Mouse (Mus musculus) brain, embryonic 14.5 days (tissue): Measurements from ENCODE around the gene Stk31. TPM values are rescaled to one million over a fixed set of nuclear protein-coding genes. Genes with fewer than 3 reads are reported as not detected.
"Not testable (repeated sequence)": the region's sequence is repeated elsewhere in the genome, so short reads cannot be mapped to it uniquely, and the experiment has no call there.

Source experiments
- DNase-seq: peaks from one replicate; pipeline ENCODE4 v3.0.0-alpha.2; 2011; ENCODE audit warnings: low read depth
- CTCF ChIP-seq: fragments of 200-500 bp; IDR thresholded peaks from 2 replicates; pipeline ENCODE4 v1.5.1; 2012; ENCODE audit warnings: inconsistent platforms, mild to moderate bottlenecking, moderate library complexity, borderline replicate concordance; ENCODE audit not compliant: insufficient read depth, insufficient read length; ENCODE audit errors: extremely low read depth
- POLR2A ChIP-seq: fragments of 200-500 bp; IDR thresholded peaks from 2 replicates; pipeline ENCODE4 v1.6.1; 2012; ENCODE audit warnings: mild to moderate bottlenecking, inconsistent platforms, borderline replicate concordance; ENCODE audit not compliant: poor library complexity, insufficient read depth, insufficient read length, severe bottlenecking; ENCODE audit errors: extremely low read depth
- polyA plus RNA-seq: library from polyadenylated mRNA; depleted of rRNA; stranded (reverse); fragments of >200 nt; gene quantifications from 2 replicates; pipeline ENCODE4 v1.2.3, GENCODE M21; 2012; rRNA removed

Stk31 gene
- polyA plus RNA-seq, 1 experiment = 0.11 TPM

DNA sequence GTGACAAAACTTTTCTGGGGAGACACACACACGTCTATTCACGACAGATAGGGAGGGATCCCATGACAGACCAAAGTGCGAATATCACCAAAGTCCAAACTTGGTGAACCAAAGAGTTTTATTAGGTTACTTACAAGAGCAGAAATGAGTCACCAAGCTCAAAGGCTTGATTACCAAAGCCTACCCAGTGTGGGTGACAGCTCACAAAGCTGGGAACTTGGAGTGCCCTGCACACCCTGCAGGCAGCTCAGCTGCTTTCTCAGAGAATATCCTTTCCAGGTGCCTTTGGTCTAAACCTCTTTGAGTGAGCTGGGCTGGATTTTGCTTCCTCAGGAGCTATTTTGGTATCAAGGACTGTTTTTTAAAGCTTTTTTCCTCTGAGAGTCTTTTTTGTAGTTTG lies 15.4 kb downstream of the Stk31 start:
- DNase-seq = no peak
- TF ChIP-seq CTCF (no peak), POLR2A (no peak)

DNA sequence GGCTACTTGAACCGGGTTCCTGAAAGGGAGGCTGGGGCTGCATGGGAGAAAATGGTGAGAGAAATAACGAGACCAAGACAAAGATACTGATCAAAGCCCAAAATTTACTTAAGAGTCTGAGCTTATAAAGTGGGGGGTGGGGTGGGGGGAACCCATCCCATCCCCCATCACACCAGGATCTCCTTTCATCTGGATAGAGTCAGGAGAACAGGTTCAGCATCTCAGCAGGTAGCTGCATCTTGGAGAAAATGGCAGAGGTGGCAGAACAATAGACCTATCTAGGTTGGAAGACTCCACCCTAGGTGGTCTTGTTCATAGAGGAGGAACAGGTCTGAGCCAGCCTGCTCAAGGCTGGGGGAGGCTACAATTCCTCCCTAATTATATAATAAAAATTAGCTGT lies 17.6 kb downstream of the Stk31 start:
- not testable (repeated sequence) for DNase-seq

DNA sequence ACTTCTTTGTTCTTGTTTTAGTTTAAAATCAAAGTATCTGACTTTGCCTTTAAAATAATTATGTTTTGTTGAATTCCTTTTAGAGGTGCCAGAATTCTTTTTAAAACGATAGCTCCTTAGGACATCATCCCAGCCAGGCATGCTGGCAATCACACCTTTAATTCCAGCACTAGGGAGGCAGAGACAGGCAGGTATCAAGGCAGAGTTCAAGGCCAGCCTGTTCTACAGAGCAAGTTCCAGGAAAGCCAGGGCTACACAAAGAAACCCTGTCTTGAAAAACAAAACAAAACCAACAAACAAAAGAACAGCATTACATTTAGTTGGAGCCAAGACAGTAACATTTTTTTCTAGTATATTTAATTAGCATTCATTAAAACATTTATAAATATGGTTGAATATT lies 20.6 kb downstream of the Stk31 start:
- TF ChIP-seq POLR2A (no peak), CTCF (no peak)
- DNase-seq = no peak

DNA sequence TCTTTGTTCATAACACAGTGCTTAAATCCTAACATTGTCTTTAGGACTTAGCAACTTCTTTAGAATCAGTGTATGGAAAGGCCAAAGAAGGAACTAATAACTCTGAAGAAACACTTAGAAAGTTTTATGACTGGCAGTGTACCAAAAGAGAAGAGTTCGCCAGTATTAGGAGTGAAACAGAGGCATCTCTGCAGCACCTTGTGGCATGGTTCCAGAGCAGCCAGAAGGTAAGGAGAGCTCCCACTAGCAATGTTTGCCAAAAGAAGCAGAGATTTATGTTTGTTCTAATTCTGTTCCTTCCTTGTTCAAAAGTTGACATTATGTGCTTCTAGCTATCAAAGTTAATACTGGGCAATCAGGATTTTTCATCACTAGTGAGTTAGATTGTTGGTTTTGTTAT lies 41.9 kb downstream of the Stk31 start:
- DNase-seq = no peak
- no peak for TF ChIP-seq CTCF
- no peak for TF ChIP-seq POLR2A

DNA sequence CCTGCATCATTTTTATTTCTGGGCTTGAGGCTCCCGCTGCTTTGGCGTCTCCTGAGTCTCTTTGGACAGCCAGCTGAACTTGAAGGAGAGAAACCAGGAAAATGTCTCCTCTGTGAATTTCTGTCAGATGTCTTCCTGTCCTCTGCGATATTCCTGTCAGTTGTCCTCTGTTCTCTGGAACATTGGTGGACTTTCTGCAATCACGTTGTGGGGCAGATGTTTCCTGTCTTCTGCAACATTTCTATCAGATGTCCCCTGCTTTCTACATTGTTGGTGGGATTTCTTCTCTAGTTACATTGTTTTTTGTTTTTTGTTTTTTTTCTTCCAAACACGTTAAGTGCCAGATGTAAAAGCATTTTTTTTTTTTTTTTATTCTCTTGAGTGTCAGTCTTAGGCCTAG lies 62.7 kb downstream of the Stk31 start:
- TF ChIP-seq POLR2A (no peak), CTCF (no peak)
- no peak for DNase-seq

DNA sequence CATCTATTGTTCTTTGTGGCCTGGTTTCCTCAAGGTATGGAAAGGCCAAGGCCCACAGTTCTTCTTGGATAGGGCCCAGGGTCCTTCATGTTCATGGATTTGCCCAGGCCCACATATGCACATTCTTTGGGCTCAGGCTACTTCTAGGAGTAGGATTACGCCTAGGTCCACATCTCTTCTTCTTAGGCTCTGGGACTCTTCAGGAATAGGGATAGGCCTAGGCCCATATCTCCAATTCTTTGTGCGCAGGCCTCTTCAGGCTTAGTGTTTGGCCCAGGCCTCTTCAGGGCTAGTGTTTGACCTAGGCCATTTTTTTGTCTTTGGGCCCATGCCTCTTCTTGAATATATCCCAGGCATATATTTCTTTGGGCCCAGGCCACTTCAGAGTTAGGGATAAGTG lies 87.8 kb downstream of the Stk31 start:
- DNase-seq = no peak
- no peak for TF ChIP-seq CTCF
- TF ChIP-seq POLR2A = no peak

DNA sequence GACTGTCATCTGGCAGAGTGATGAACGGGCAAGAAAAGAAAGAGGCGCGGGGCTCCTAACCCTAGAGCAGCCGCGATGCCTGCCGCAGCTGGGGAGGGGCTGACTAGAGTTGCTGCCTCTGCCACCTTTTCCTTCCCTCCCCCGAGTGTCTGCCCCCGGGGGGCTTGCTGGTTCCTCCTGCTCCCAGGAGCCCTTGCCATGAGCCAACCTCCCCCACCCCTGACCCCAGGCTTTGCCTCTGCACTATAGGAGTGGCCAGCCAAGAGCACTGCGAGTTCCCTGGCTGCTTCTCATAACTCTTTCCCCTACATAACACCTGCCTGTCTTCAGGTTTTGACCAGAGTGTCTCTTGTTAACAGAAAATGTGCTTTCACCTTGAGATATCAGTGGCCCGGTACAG lies 96.1 kb downstream of the Stk31 start:
- DNase-seq = no peak
- no peak for TF ChIP-seq CTCF
- TF ChIP-seq POLR2A = no peak

DNA sequence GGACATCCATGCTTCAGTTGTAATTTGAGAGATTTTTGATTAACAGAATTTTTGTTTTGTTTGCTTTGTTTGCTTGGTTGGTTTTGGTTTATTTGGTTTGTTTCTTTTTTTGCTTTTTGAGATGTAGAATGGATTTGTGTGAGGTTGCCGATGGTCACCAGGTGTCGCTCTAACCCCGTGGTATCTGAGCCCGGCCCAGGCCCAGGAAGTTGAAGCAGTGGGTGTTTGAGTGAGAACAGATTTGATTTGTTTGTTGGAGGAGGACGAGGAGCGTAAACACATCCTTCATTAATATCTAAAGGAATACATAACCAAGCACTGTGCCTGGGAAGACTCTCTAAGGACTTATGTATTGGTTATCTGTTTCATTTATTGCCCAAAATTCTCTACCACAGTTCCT lies 123.6 kb downstream of the Stk31 start:
- DNase-seq = peak; percentile 86
- TF ChIP-seq CTCF (peak; percentile 95), POLR2A (no peak)

Other genes with a start within 250 kb of the Stk31 start
- 22.0 and 22.6 TPM in 2 replicates for gene Igf2bp3, start 180.6 kb upstream of the Stk31 start, polyA plus RNA-seq
- gene Tra2a, start 131.6 kb upstream of the Stk31 start, polyA plus RNA-seq = 199 and 246 TPM in 2 replicates
- gene Ccdc126, start 76.3 kb upstream of the Stk31 start, polyA plus RNA-seq = 5.0 and 5.8 TPM in 2 replicates
- 6.5 and 7.0 TPM in 2 replicates for gene Fam221a, start 27.9 kb upstream of the Stk31 start, polyA plus RNA-seq